Mouse (Mus musculus): Measurements from ENCODE around the gene Phldb2. TPM values are rescaled to one million over a fixed set of nuclear protein-coding genes. Genes with fewer than 3 reads are reported as not detected.

The Phldb2 gene
- total and polyA plus RNA-seq, 3 experiments = not detected

- DNase-seq (ENCODE audit: low read depth, low spot score) = no peak
- Histone ChIP-seq H3K4me3 (ENCODE audit: control insufficient read depth in 1 of 2, insufficient read depth in 1 of 2, low read depth in 2 of 2, low read length in 2 of 2) (no peak overlapping the region), H3K9ac (ENCODE audit: control insufficient read depth, low read depth, low read length, poor library complexity, severe bottlenecking) (no peak overlapping the region), H3K27ac (ENCODE audit: control insufficient read depth, low read depth, low read length) (no peak overlapping the region), H3K4me1 (ENCODE audit: control insufficient read depth in 1 of 2, insufficient read depth in 2 of 2, low read length in 2 of 2) (no peaks in the 10 kb centered on the region), H3K36me3 (ENCODE audit: control insufficient read depth in 1 of 2, insufficient read depth in 2 of 2, low read length in 2 of 2) (no peaks in the 10 kb centered on the region), H3K79me2 (ENCODE audit: control insufficient read depth, insufficient read depth, low read length, poor library complexity) (no peaks in the 10 kb centered on the region), H3K27me3 (ENCODE audit: control insufficient read depth in 1 of 2, insufficient read depth in 2 of 2, low read length in 2 of 2) (no peaks in the 10 kb centered on the region), H3K9me3 (replicated peaks; ENCODE audit: insufficient read depth, low read length) (no peaks in the 10 kb centered on the region)
- TF ChIP-seq ETS1 (IDR thresholded peaks at IDR 0.05; ENCODE audit: low read depth, low read length) (no peak), BHLHE40 (IDR thresholded peaks at IDR 0.05; ENCODE audit: borderline replicate concordance, low read depth, low read length) (no peak), HCFC1 (IDR thresholded peaks at IDR 0.05; ENCODE audit: low read depth, low read length) (no peak), TCF12 (IDR thresholded peaks at IDR 0.05; ENCODE audit: low read depth, low read length) (no peak), MAX (IDR thresholded peaks at IDR 0.05; ENCODE audit: low read length) (no peak), ZMIZ1 (IDR thresholded peaks at IDR 0.05; ENCODE audit: low read depth, low read length) (no peak), MYC (IDR thresholded peaks at IDR 0.05; ENCODE audit: low read depth, low read length) (no peak), POLR2AphosphoS2 (IDR thresholded peaks at IDR 0.05; ENCODE audit: low read length) (no peak)
Observed at GRCm38 (mm10) chr16:45884194-45884593, 69.2 kb downstream of the Phldb2 start.

- Histone ChIP-seq H3K27ac (ENCODE audit: control insufficient read depth, low read depth, low read length) (no peak overlapping the region), H3K36me3 (ENCODE audit: control insufficient read depth in 1 of 2, insufficient read depth in 2 of 2, low read length in 2 of 2) (no peaks in the 10 kb centered on the region), H3K9me3 (replicated peaks; ENCODE audit: insufficient read depth, low read length) (no peaks in the 10 kb centered on the region), H3K79me2 (ENCODE audit: control insufficient read depth, insufficient read depth, low read length, poor library complexity) (no peaks in the 10 kb centered on the region), H3K4me1 (ENCODE audit: control insufficient read depth in 1 of 2, insufficient read depth in 2 of 2, low read length in 2 of 2) (no peaks in the 10 kb centered on the region), H3K4me3 (ENCODE audit: control insufficient read depth in 1 of 2, insufficient read depth in 1 of 2, low read depth in 2 of 2, low read length in 2 of 2) (no peak overlapping the region), H3K9ac (ENCODE audit: control insufficient read depth, low read depth, low read length, poor library complexity, severe bottlenecking) (no peak overlapping the region), H3K27me3 (ENCODE audit: control insufficient read depth in 1 of 2, insufficient read depth in 2 of 2, low read length in 2 of 2) (no peaks in the 10 kb centered on the region)
- no peak for DNase-seq (ENCODE audit: low read depth, low spot score)
- TF ChIP-seq MAZ (IDR thresholded peaks at IDR 0.05; ENCODE audit: low read depth, low read length) (no peak), ZKSCAN1 (IDR thresholded peaks at IDR 0.05; ENCODE audit: low read depth, low read length) (no peak), ELF1 (IDR thresholded peaks at IDR 0.05; ENCODE audit: low read depth, low read length) (no peak), BHLHE40 (IDR thresholded peaks at IDR 0.05; ENCODE audit: borderline replicate concordance, low read depth, low read length) (no peak), USF2 (IDR thresholded peaks at IDR 0.05; ENCODE audit: borderline replicate concordance in 1 of 2, insufficient read depth in 1 of 2, low read depth in 1 of 2, low read length in 2 of 2) (no peak), POLR2AphosphoS5 (IDR thresholded peaks at IDR 0.05; ENCODE audit: borderline replicate concordance, low read depth, low read length) (no peak), POLR2AphosphoS2 (IDR thresholded peaks at IDR 0.05; ENCODE audit: low read length) (no peak)
Observed at GRCm38 (mm10) chr16:45881177-45881832, 72.1 kb downstream of the Phldb2 start.
